In genomic region chr8:91147715-91148114, GRCm38 (mm10) we compare ENCODE assay signal across 8 mouse cellular contexts. TPM values are rescaled to one million over a fixed set of nuclear protein-coding genes. Genes with fewer than 3 reads are reported as not detected.
DNase-seq lines count a peak whose midpoint lies in the region; ATAC-seq and TF ChIP-seq lines count a peak whose summit lies in the region.

No protein-coding gene starts in this region.

- peak; percentile 30 for DNase-seq in adrenal gland, adult 2 months
- DNase-seq in adrenal gland, postnatal 4 days (ENCODE audit: low spot score in 2 of 2): no peak
- DNase-seq in thymus, adult 2 months: peak; percentile 45
- no peak for DNase-seq in thymus, adult 18-20 months
- peak; percentile 79 for DNase-seq in embryo, embryonic 10.5 days (ENCODE audit: low spot score)
- DNase-seq in intestine, embryonic 14.5 days (ENCODE audit: low spot score): peak; percentile 67
- no peak for DNase-seq in liver, embryonic 13.5 days
- peak; percentile 80 for DNase-seq in retina, postnatal 1 day

- no peaks in the 10 kb centered on the region for H3K9me3 ChIP-seq in intestine, embryonic 14.5 days (ENCODE audit: control insufficient read depth, low read length)
- H3K9me3 ChIP-seq in liver, embryonic 13.5 days (replicated peaks): no peaks in the 10 kb centered on the region

- WGBS in thymus, adult 2 months: 11% methylated on average over 6 of the region's 6 CpGs
- 12% methylated on average over 6 of the region's 6 CpGs for WGBS in intestine, embryonic 14.5 days
- WGBS in liver, embryonic 13.5 days (ENCODE audit: insufficient replicate concordance): 7% methylated on average over 6 of the region's 6 CpGs

- TF ChIP-seq CTCF in thymus, adult 2 months (IDR thresholded peaks at IDR 0.05; ENCODE audit: borderline replicate concordance, control insufficient read depth, extremely low read depth, insufficient read depth, low read length, poor library complexity): no peak

- TF ChIP-seq POLR2A in thymus, adult 2 months (IDR thresholded peaks at IDR 0.05; ENCODE audit: control insufficient read depth, extremely low read depth, insufficient read depth, low read length, poor library complexity): no peak

- H3K36me3 ChIP-seq in thymus, adult 2 months (ENCODE audit: control insufficient read depth, insufficient read depth, low read length): no peaks in the 10 kb centered on the region
- H3K36me3 ChIP-seq in intestine, embryonic 14.5 days (ENCODE audit: control insufficient read depth, insufficient read depth, low read length): no peaks in the 10 kb centered on the region
- H3K36me3 ChIP-seq in liver, embryonic 13.5 days: no peaks in the 10 kb centered on the region

- 0 out of 2 replicates have a peak overlapping the region, but pooled peaks have one; percentile 21 for H3K4me2 ChIP-seq in intestine, embryonic 14.5 days (ENCODE audit: low read length)
- peak overlapping the region; percentile 29; the same call in 1 of the 2 replicates for H3K4me2 ChIP-seq in liver, embryonic 13.5 days

- peak; percentile 69 for ATAC-seq in intestine, embryonic 14.5 days (replicated peaks; ENCODE audit: low FRiP score, low TSS enrichment, low read depth)
- no peak for ATAC-seq in liver, embryonic 13.5 days (ENCODE audit: low read depth)

- H3K27ac ChIP-seq in thymus, adult 2 months (ENCODE audit: control insufficient read depth, insufficient read depth, low read length): no peak overlapping the region
- H3K27ac ChIP-seq in intestine, embryonic 14.5 days (ENCODE audit: low read depth): no peak overlapping the region
- H3K27ac ChIP-seq in liver, embryonic 13.5 days: no peak overlapping the region

- no peak overlapping the region for H3K4me3 ChIP-seq in thymus, adult 2 months (ENCODE audit: control insufficient read depth, insufficient read depth, low read length)
- H3K4me3 ChIP-seq in intestine, embryonic 14.5 days (ENCODE audit: low read depth, low read length): no peak overlapping the region
- H3K4me3 ChIP-seq in liver, embryonic 13.5 days (replicated peaks): no peak overlapping the region

- H3K9ac ChIP-seq in intestine, embryonic 14.5 days (ENCODE audit: low read length): no peak overlapping the region
- H3K9ac ChIP-seq in liver, embryonic 13.5 days: no peak overlapping the region

- no peaks in the 10 kb centered on the region for H3K4me1 ChIP-seq in thymus, adult 2 months (replicated peaks; ENCODE audit: control insufficient read depth, insufficient read depth, low read length)
- no peaks in the 10 kb centered on the region for H3K4me1 ChIP-seq in intestine, embryonic 14.5 days (replicated peaks; ENCODE audit: control insufficient read depth, insufficient read depth, low read length)
- no peaks in the 10 kb centered on the region for H3K4me1 ChIP-seq in liver, embryonic 13.5 days (replicated peaks)

- H3K27me3 ChIP-seq in thymus, adult 2 months (ENCODE audit: control insufficient read depth, insufficient read depth, low read length): no peaks in the 10 kb centered on the region
- H3K27me3 ChIP-seq in intestine, embryonic 14.5 days (replicated peaks; ENCODE audit: control insufficient read depth, insufficient read depth, low read length): no peaks in the 10 kb centered on the region
- H3K27me3 ChIP-seq in liver, embryonic 13.5 days: no peaks in the 10 kb centered on the region

RNA-seq across cellular contexts. Expression of gene Aktip, which starts 52.1 kb away (rescaled TPM):
- total RNA-seq in adrenal gland, adult 2 months (2021): 10 to 100 TPM; 42.6 to 47.5 TPM
- polyA plus RNA-seq in adrenal gland, adult 2 months (2012; rRNA removed): 15.1 and 18.1 TPM in 2 replicates
- 10 to 100 TPM; 31.6 to 41.1 TPM for total RNA-seq in adrenal gland, postnatal 4 days (2021)
- polyA plus RNA-seq in thymus, adult 2 months (2012; rRNA removed): 20.7 and 25.0 TPM in 2 replicates
- 48.6 and 54.0 TPM in 2 replicates for polyA plus RNA-seq in intestine, embryonic 14.5 days (2014; fragmentation: Nextera tagmentation; extraction: Ambion mirVana)
- polyA plus RNA-seq in liver, embryonic 13.5 days (2015; fragmentation: Nextera tagmentation; extraction: Ambion mirVana): 7.6 and 9.0 TPM in 2 replicates

Comparison
In these comparisons a context has a peak if more than half of its experiments do, and no peak if none do; other contexts are left out.
1. DNase-seq: peak in adrenal gland, adult 2 months (single experiment), thymus, adult 2 months (single experiment), embryo, embryonic 10.5 days (single experiment), intestine, embryonic 14.5 days (single experiment) and retina, postnatal 1 day (single experiment); none in adrenal gland, postnatal 4 days (0 of 2), thymus, adult 18-20 months (0 of 2) and liver, embryonic 13.5 days (single experiment).